Mouse (Mus musculus) liver, postnatal 0 days (tissue): ENCODE data around the gene Slc6a20a.

Source experiments
- CTCF ChIP-seq: sonication (generic); IDR thresholded peaks from 2 replicates; pipeline ENCODE4 v1.5.1; 2016; ENCODE audit warnings: antibody characterized with exemption, low read depth
- EP300 ChIP-seq: IDR thresholded peaks from 2 replicates; pipeline ENCODE4 v1.6.1; 2016; ENCODE audit warnings: antibody characterized with exemption, low read depth, mild to moderate bottlenecking

GRCm38 (mm10) chr9:123683704-123684103, 5.0 kb upstream of the Slc6a20a start:
- no peak for TF ChIP-seq CTCF
- no peak for TF ChIP-seq EP300
